Mouse (Mus musculus) gastrocnemius, postnatal 10 days (tissue): ENCODE measurements at regions not wholly inside any gene's neighbourhood (a gene's known extent, or its start where the extent isn't known, plus 50 kb on each side); places are given as distances from the start of the nearest gene placed in this dataset.
"Not testable (repeated sequence)": the region's sequence is repeated elsewhere in the genome, so short reads cannot be mapped to it uniquely, and the experiment has no call there.

Source experiments
- DNase-seq: peaks from one replicate; pipeline ENCODE4 v3.0.0; 2021; ENCODE audit warnings: mixed read lengths

GRCm38 (mm10) chr2:95433996-95434395, 884.0 kb upstream of the Lrrc4c start:
- DNase-seq = not testable (repeated sequence)

GRCm38 (mm10) chr2:95440957-95441356, 877.0 kb upstream of the Lrrc4c start:
- DNase-seq = no peak

- no peak for DNase-seq
These were observed 874.6 kb upstream of the Lrrc4c start for GRCm38 (mm10) chr2:95443245-95443799.

GRCm38 (mm10) chr2:95448897-95449296, 869.1 kb upstream of the Lrrc4c start:
- DNase-seq = no peak

- no peak for DNase-seq
These were observed 838.1 kb upstream of the Lrrc4c start for GRCm38 (mm10) chr2:95479827-95480226.

- DNase-seq = no peak
These were observed 834.6 kb upstream of the Lrrc4c start for GRCm38 (mm10) chr2:95483397-95483796.

- no peak for DNase-seq
These were observed 830.3 kb upstream of the Lrrc4c start for GRCm38 (mm10) chr2:95487580-95488135.

GRCm38 (mm10) chr2:95494026-95494697, 823.8 kb upstream of the Lrrc4c start:
- DNase-seq = no peak

GRCm38 (mm10) chr2:95494698-95495088, 823.3 kb upstream of the Lrrc4c start:
- peak; percentile 5 for DNase-seq

- no peak for DNase-seq
These were observed 806.7 kb upstream of the Lrrc4c start for GRCm38 (mm10) chr2:95511286-95511685.

GRCm38 (mm10) chr2:95521624-95522023, 796.3 kb upstream of the Lrrc4c start:
- no peak for DNase-seq

GRCm38 (mm10) chr2:95524590-95525266, 793.2 kb upstream of the Lrrc4c start:
- DNase-seq = no peak

GRCm38 (mm10) chr2:95564089-95564488, 753.9 kb upstream of the Lrrc4c start:
- DNase-seq = no peak

- no peak for DNase-seq
These were observed 742.1 kb upstream of the Lrrc4c start for GRCm38 (mm10) chr2:95575882-95576281.

GRCm38 (mm10) chr2:95579201-95579600, 738.8 kb upstream of the Lrrc4c start:
- no peak for DNase-seq

- no peak for DNase-seq
These were observed 732.0 kb upstream of the Lrrc4c start for GRCm38 (mm10) chr2:95586002-95586401.

- DNase-seq = no peak
These were observed 730.9 kb upstream of the Lrrc4c start for GRCm38 (mm10) chr2:95587044-95587443.

- no peak for DNase-seq
These were observed 704.6 kb upstream of the Lrrc4c start for GRCm38 (mm10) chr2:95613354-95613753.

GRCm38 (mm10) chr2:95637533-95637932, 680.4 kb upstream of the Lrrc4c start:
- no peak for DNase-seq

- DNase-seq = peak; percentile 4
These were observed 643.6 kb upstream of the Lrrc4c start for GRCm38 (mm10) chr2:95674347-95674746.

GRCm38 (mm10) chr2:95715355-95715754, 602.6 kb upstream of the Lrrc4c start:
- DNase-seq = no peak
